Mouse (Mus musculus) ES-E14 (cell line): ENCODE results near the gene Rad51c. TPM values are rescaled to one million over a fixed set of nuclear protein-coding genes. Genes with fewer than 3 reads are reported as not detected.

Source experiments
- DNase-seq: peaks from one replicate; pipeline ENCODE4 v3.0.0-alpha.2; 2013; ENCODE audit warnings: low read depth, low spot score
- H3K27ac ChIP-seq: 2 replicates; pipeline ENCODE4 v1.5.1; 2012; ENCODE audit warnings: low read depth, mild to moderate bottlenecking, low read length, moderate library complexity, mixed read lengths; ENCODE audit not compliant: poor library complexity, insufficient read depth, severe bottlenecking
- H3K36me3 ChIP-seq: 2 replicates; pipeline ENCODE4 v1.6.1; 2012; ENCODE audit warnings: mild to moderate bottlenecking, low read length, moderate library complexity, mixed read lengths; ENCODE audit not compliant: control insufficient read depth, poor library complexity, insufficient read depth, severe bottlenecking
- H3K4me1 ChIP-seq, 2 experiments: fragments of 150-350 bp in 1 of 2; sonication (generic) in 1 of 2; 2 replicates each; pipeline ENCODE4 v1.6.1; 2012; ENCODE audit warnings: low read length in 2 of 2, mild to moderate bottlenecking in 1 of 2, mixed read lengths in 1 of 2; ENCODE audit not compliant: control insufficient read depth in 2 of 2, insufficient read depth in 2 of 2, poor library complexity in 1 of 2
- H3K4me3 ChIP-seq, 2 experiments: fragments of 150-350 bp in 1 of 2; sonication (generic) in 1 of 2; 2 replicates each; pipeline ENCODE4 v1.5.1; 2012; ENCODE audit warnings: low read length in 2 of 2, low read depth in 1 of 2, mild to moderate bottlenecking in 1 of 2, mixed read lengths in 1 of 2; ENCODE audit not compliant: insufficient read depth in 1 of 2, poor library complexity in 1 of 2, severe bottlenecking in 1 of 2
- H3K9ac ChIP-seq: 2 replicates; pipeline ENCODE4 v1.6.1; 2012; ENCODE audit warnings: low read depth, mild to moderate bottlenecking, low read length, mixed read lengths; ENCODE audit not compliant: poor library complexity, insufficient read depth, severe bottlenecking
- H3K9me3 ChIP-seq: fragments of 150-350 bp; sonication (generic); 2 replicates; pipeline ENCODE4 v1.6.1; 2012; ENCODE audit warnings: low read depth, mild to moderate bottlenecking, low read length; ENCODE audit not compliant: control insufficient read depth, insufficient read depth
- CHD2 ChIP-seq: IDR thresholded peaks from 2 replicates; pipeline ENCODE4 v1.6.1; 2014; ENCODE audit warnings: mild to moderate bottlenecking, low read depth, low read length, inconsistent platforms
- HCFC1 ChIP-seq: IDR thresholded peaks from 2 replicates; pipeline ENCODE4 v1.6.1; 2012; ENCODE audit warnings: low read length, inconsistent platforms, borderline replicate concordance; ENCODE audit not compliant: insufficient read depth
- MAFK ChIP-seq: IDR thresholded peaks from 2 replicates; pipeline ENCODE4 v1.6.1; 2014; ENCODE audit warnings: mild to moderate bottlenecking, low read depth, low read length, inconsistent platforms; ENCODE audit not compliant: insufficient read depth
- ZC3H11A ChIP-seq: IDR thresholded peaks from 2 replicates; pipeline ENCODE4 v1.6.1; 2012; ENCODE audit warnings: low read depth, mild to moderate bottlenecking, inconsistent platforms, low read length, borderline replicate concordance
- ZNF384 ChIP-seq: IDR thresholded peaks from 2 replicates; pipeline ENCODE4 v1.6.1; 2012; ENCODE audit warnings: low read depth, low read length, inconsistent platforms
- in situ Hi-C, 2 experiments: fragments of 600-800 bp; cut with MboI; formaldehyde crosslinking; loops; one replicate each; pipeline ENCODE4 v1.15.1; 2025; ENCODE audit warnings: low sequenced_read_pairs in 2 of 2, inconsistent platforms in 1 of 2; ENCODE audit not compliant: unreplicated experiment in 2 of 2
- total RNA-seq: library from RNA; depleted of rRNA; stranded (reverse); fragments of 300-350 nt; gene quantifications from 2 replicates; pipeline ENCODE4 v1.2.3, GENCODE M21; 2012

The Rad51c gene
- total RNA-seq, 1 experiment: 9.9 TPM

GRCm38 (mm10) chr11:87384551-87384950 is 20.2 kb downstream of the Rad51c start:
- no peak overlapping the region for H3K4me3 ChIP-seq
- no peaks in the 10 kb centered on the region for H3K4me1 ChIP-seq
- in situ Hi-C loops: no loop called here
- no peaks in the 10 kb centered on the region for H3K36me3 ChIP-seq
- no peaks in the 10 kb centered on the region for H3K9me3 ChIP-seq
- H3K9ac ChIP-seq: no peak overlapping the region
- H3K27ac ChIP-seq: no peak overlapping the region
- no peak for DNase-seq
- no peak for TF ChIP-seq HCFC1
- TF ChIP-seq ZC3H11A: no peak
- TF ChIP-seq CHD2: no peak
- no peak for TF ChIP-seq ZNF384
- TF ChIP-seq MAFK: no peak

GRCm38 (mm10) chr11:87367865-87368580 is 36.7 kb downstream of the Rad51c start:
- in situ Hi-C loops: no loop called here
- TF ChIP-seq ZNF384 (no peak), MAFK (no peak), ZC3H11A (no peak), HCFC1 (no peak), CHD2 (no peak)
- H3K36me3 ChIP-seq: no peaks in the 10 kb centered on the region
- H3K27ac ChIP-seq: no peak overlapping the region
- DNase-seq: no peak
- H3K9me3 ChIP-seq: no peaks in the 10 kb centered on the region
- H3K4me3 ChIP-seq: no peak overlapping the region
- H3K4me1 ChIP-seq: no peaks in the 10 kb centered on the region
- no peak overlapping the region for H3K9ac ChIP-seq

GRCm38 (mm10) chr11:87367061-87367460 is 37.7 kb downstream of the Rad51c start:
- H3K27ac ChIP-seq: no peak overlapping the region
- in situ Hi-C loops: no loop called here
- H3K9me3 ChIP-seq: no peaks in the 10 kb centered on the region
- H3K9ac ChIP-seq: no peak overlapping the region
- no peaks in the 10 kb centered on the region for H3K4me1 ChIP-seq
- no peak for DNase-seq
- no peak overlapping the region for H3K4me3 ChIP-seq
- TF ChIP-seq HCFC1 (no peak), ZNF384 (no peak), CHD2 (no peak), ZC3H11A (no peak), MAFK (no peak)
- H3K36me3 ChIP-seq: no peaks in the 10 kb centered on the region

- Histone ChIP-seq H3K36me3 (no peaks in the 10 kb centered on the region), H3K4me1 (no peaks in the 10 kb centered on the region), H3K27ac (no peak overlapping the region), H3K9ac (no peak overlapping the region), H3K9me3 (no peaks in the 10 kb centered on the region), H3K4me3 (no peak overlapping the region)
- DNase-seq: no peak
- TF ChIP-seq HCFC1 (no peak), CHD2 (no peak), ZC3H11A (no peak)
- in situ Hi-C loops: no loop called here
These were observed 39.6 kb downstream of the Rad51c start for GRCm38 (mm10) chr11:87365120-87365519.

- no peak for DNase-seq
- in situ Hi-C loops: no loop called here
- Histone ChIP-seq H3K36me3 (no peaks in the 10 kb centered on the region), H3K4me3 (peak overlapping the region; percentile 69 to 73), H3K9ac (no peak overlapping the region), H3K9me3 (no peaks in the 10 kb centered on the region), H3K27ac (no peak overlapping the region), H3K4me1 (no peaks in the 10 kb centered on the region)
- no peak for TF ChIP-seq ZNF384
- no peak for TF ChIP-seq ZC3H11A
- no peak for TF ChIP-seq HCFC1
- no peak for TF ChIP-seq CHD2
- no peak for TF ChIP-seq MAFK
These were observed 45.5 kb downstream of the Rad51c start for GRCm38 (mm10) chr11:87359262-87359612.
